Mouse (Mus musculus) ovary, postnatal 14 days (tissue): ENCODE measurements around the gene Psmf1.

ENCODE experiments used
- DNase-seq: peaks from one replicate; pipeline ENCODE4 v3.0.0; 2022; ENCODE audit warnings: low spot score

Gene Psmf1

DNA sequence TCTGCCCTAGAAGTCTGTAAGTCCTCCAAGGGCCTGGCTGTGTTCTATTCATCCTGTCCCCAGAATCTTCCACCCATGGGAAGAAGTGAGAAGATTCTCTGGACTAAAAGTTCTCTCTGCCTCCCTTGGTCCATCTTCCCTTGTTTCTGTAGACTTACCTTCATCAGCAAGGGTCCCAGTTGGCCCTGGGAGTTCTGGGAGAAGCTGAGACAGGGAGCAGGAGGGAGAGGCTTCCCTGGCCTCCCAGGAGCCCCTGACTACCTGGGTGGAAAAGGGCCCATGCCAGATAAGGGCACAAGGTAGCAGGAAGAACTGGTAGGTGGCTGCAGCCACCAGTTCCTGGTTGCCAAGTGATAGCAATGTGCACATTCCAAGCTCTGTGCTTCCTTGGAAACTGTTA, at the start of gene Psmf1:
Psmf1 (minus strand) TSS at position 342 of the 400 bp plus-strand sequence.
- no peak for DNase-seq

DNA sequence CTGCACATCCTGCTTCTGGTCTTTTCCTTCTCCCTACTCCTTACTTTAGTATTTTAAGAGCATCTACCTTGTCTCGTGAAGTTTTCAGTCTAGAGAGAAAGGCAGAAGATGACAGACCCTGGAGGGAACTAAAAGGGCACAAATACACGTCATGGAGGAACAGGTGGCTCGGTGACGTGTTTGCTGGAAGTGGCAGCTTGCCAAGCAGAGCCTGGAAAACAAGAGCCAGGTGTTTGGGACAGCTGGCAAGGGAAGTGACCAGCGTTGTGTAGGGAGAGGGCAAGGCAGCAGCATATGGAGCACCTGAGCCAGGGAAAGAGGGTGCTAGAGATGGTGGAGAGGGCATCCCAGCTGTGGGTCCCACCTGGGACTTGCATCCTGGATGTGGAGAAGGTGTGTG, 47.2 kb upstream of the Psmf1 start:
- no peak for DNase-seq

DNA sequence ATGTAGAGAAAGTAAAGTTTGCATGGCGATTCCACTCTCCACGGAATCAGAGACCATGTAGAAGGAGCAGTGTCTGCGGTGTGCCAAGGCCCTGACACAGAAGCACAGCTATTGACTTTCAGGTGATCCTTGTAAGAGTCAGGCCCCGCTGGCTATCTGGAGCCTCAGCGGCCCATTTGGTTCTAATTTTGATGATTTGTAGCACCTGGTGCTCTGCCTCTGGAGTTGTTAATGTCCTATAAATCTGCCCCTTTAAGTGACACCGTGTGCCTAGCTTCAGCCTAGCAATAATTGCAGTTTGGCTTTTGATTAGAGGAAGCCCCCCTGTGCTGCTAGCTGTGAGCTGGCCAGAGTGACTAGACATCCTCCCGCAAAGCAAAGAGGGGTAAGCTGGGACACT, 46.2 kb upstream of the Psmf1 start:
- DNase-seq, result no peak

DNA sequence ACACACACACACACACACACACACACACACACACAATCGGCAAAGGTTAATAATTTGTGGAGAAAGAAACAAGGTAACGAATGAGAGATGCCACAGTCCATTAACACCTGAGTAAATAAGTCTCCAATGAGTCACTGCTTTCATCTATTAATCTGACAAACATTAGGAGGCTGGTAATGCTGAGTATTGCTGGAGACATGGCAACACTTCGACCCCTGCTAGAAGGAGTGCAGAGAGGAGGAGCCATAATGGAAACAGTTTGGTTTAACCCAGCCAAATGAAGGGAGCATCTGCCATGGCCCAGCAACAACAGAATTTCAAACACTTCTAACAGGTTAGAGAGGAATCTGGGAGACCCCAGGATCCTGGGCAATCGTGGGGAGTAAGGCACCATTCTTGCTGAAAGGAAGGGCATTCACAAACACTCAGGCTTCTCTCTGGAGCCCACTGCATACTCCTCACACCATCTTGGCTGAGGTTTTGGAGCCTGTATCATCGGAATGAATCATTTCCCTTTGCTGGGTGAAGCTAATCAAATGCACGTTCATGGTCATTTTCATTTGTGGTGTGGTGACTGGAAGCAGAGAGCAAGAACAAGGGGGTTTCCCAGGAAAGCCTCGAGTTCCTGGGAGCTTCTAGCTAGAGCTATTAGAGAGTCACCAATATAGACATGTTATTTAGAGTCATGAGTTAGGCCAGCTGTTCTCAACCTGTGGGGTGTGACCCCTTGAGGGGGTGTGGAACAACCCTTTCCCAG, 44.4 kb upstream of the Psmf1 start:
- no peak for DNase-seq

DNA sequence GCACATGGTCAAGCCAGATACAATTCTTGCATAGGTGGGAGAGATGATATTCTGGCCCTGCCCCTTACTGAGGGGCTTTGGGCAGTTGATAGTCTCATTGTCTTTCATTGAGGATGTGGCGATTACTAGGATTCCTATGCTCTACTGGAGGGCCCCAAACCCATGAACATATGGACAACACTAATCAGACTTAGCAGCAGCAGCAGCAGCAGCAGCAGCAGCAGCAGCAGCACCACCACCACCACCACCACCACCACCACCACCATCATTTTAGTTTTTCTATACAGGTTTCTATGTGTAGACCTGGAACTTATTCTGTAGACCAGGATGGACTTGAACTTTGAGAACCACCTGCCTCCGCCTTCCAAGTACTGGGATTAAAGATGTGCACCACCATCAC, 39.5 kb upstream of the Psmf1 start:
- DNase-seq, result no peak

DNA sequence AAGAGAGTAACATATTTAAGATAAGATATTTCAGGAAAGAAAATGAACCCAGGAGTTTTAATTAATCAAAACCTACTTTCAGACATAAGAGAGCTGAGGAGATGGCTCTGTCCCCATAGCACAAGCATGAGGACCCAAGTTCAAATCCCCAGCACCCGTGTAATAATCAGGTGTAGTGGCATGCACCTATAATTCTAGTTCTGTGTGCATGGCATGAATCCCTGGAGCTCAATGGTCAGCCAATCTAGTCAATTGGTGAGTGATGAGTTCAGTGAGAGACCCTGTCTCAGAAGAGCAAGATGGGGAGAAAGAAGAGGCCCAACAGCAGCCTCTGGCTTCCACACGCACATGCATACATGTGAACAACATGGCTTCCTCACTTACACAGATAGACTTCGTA, 33.4 kb upstream of the Psmf1 start:
- no peak for DNase-seq

DNA sequence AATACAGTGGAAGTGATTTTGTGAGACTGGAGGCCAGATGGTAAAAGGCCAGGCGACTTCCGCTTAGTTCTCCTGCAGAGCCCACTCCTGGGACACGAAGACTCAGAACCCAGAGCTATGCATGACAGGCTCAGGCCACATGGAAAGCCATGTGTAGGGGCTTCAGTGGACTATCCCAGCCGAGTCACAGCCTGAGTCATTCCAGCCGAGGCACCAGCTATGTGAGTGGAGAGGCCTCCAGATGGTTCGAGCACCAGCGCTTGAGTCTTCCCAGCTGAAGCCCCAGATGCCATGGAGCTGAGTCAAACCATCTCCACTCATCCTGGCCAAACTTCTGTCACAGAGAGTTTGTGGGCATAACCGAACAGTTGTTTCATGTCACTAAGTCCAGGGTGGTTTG, 29.5 kb upstream of the Psmf1 start:
- no peak for DNase-seq

DNA sequence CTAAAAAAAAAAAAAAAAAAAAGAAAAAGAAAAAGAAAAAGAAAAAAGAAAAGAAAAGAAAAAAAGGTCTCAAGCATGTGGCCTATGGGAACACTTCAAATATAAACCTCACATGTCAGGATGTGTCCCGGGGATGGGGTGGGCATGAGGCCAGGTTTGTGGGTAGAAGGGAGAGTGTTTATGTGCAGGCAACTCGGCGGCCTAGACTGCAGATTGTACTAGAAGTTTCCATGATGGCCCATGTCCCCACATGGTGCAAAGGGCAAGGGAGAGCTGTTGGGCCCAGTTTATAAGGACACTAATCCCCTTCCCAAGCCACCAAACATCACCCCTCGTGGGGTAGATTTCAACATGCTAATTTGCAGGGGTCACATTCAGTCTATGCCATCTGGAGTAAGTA, 28.2 kb upstream of the Psmf1 start:
- DNase-seq, result no peak

DNA sequence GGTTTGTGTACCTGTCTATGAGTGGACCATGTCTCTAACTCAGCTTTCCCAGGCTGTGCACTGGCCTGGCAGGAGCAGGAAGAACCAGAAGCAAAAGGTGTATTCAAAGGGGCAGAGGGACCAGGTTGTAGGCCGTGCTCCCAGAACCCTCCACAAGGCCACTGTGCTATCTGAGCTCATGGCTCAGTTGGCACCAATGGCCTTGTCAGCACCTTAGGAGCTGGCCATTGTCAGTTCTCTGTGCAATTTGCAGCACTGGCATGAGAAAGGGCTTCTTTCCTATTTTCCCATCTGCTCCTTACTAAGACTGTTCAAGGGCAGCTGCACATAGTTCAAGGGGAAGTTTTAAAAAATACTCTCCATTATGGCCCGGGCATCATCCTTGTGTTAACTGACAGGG, 20.6 kb upstream of the Psmf1 start:
- no peak for DNase-seq

DNA sequence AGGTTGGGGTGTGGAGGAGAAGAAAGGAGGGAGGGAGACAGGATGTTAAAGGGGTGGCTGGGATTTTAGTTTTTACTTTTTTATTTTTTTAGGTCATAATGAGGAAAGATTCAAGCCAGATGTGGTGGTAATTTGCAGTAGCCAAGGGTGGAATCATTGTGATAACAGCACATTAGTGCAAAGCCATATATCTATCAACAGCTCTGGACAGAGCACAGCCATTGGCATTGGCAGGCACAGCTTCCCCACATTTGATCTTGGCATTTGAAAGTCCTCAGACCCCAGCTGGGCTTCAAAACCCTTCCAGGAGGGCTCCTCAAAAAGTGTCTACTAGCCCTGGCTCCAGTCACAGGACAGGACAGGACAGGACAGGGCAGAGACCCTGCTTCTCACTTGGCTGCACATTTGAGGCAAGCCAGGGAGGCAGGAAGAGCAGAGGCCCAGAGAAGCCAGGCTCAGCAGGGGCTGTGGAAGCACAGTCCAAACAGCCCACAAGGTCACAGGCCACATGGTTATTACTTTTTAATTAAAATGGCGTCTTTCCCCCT, 14.9 kb upstream of the Psmf1 start:
- DNase-seq, result no peak

DNA sequence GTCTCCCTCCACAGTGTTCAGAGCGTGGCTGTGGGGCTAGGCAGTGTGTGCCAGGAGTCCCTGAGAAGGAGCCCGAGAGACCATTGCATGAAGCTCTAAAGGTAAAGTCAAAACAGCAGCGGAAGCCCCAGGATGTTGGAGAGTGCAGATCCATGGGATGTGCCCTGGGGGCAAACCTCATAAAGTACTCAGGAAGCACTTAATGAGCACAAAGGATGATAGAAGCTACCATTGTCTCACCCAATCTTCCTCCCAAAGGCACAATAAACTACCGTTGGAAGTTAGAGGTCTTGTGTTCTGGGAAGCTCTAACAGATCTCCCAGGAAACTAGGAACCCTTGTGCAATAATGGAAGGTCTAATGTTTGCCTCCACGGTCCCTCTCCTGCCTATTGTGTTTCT, 13.5 kb upstream of the Psmf1 start:
- DNase-seq, result no peak

DNA sequence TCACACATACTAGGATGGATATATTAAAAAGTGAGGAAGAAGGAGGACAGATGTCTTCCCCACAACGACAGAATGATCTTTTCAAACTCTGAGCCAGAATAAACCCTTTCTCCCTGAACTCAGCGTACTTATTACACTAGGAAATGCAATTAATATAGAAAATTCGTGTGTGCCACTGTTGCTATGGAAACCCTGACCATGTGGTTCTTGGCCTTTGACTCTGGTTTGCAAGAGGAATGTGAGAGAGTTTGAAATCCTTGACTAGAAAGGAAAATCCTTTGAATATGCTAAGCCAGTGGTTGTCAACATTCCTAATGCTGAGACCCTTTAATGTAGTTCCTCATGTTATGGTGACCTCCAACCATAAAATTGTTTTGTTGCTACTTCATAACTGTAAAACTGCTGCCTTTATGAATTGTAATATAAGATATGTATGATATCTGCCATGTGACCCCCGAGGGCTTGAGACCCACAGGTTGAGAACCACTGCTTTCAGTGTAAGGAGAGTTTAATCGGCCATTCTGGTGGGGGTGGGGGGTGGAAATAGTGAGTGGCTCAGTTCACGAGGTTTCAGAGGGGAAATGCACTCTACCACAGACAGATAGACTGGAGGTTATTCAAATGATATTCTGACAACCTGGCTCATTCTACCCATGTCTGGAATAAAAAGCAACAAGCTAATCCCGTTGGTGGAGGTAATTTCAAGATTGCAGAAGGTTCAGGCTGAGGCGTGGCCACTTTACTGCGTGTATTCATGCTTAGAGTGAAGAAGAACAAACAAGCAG, 12.5 kb upstream of the Psmf1 start:
- DNase-seq, result no peak

DNA sequence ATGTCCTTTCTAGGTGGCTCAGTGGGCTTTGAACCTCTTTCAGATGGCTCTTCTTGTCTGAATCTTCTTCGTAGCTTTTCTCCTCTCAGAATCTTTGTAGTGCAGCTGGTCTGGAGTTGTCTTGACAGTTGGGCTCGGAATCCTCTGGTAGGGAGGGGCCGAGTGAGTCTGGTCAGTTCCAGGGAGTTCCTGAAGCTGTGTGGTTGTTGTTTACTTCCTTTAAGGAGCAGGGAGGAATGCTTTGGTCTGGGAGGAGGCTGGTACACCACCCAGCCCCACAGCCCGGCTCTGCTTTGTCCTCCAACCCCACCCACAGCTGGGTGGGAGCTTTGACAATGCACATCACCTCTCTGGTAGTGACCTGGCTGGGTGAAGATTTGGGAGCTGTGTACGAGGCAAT, 7.3 kb upstream of the Psmf1 start:
- DNase-seq, result no peak

DNA sequence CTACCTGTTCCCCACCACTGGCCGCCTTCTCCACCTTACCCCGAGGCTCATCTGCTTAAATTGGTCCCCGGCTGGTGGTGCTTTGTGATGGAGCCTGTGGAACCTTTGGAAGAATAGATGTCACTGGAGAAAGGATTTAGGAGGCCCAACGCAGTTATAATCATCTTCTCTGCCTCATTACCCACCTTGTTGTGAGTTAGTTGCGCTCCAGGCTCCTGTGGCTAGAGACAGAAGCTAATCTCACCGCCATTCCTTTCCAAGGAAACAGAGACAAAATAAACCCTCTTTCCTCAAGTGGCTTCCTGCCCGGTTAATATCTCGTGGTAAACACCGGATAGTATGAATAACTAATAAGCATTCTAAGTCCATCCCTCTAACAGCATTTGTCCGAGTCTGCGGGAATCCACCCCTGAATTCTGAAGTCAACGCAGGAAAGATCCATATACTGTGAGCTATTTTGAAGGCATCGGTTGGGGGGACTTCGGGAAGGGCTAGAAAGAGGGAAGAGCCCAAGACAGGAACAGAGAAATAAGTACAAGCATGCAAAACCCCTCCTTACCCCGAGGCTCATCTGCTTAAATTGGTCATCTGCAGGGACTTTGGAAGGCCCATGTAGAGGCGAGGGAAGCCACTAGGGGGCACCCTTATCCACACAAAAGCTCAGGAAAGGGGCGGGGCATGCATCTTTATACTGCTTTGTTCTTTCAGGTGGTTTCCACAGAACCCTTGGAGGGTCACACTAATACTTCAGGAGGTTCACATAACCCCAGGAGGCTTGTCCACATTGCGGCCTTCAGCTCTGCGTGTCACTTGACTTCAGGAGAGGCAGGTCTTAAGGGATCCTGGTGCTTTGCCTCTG, 4.1 kb upstream of the Psmf1 start:
- peak; percentile 67 for DNase-seq

DNA sequence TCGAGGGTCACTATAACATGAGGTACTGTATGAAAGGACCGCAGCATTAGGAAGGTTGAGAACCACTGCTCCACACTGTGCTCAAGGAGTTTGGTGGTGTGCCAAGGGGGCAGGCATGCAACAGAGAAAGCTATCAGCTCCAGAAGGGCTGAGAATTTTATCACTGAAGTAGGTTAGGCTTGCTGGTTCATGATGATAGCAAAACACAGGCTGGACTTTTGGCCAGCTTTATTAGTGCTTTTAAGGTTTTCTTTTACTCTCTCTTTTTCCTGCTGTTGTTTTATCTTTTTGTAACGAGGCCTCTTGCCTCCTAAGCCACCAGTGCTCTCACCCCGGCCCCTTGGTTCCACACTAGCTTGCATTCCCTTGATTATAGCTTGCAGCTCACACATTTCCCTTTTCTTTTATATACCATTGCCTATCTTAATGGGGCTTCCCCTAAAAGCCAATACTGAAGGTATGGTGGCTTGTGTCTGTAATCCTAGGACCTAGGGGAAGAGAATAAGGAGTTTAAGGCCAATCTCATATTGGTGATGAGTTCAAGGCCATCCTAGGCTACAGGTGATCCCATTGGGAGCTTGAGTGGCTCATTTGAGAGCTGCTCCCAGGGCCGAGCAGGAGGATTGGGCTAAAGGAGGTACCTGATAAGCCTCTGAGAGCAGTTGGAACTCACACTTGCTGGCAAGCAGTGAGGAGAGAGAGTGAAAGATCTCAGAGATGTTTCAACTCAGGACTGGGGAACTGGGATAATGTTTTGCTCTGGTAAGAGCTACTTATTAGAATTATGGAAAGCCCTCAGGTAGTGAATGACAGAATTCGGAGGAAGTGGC, 921 bp downstream of the Psmf1 start:
- DNase-seq, result no peak

DNA sequence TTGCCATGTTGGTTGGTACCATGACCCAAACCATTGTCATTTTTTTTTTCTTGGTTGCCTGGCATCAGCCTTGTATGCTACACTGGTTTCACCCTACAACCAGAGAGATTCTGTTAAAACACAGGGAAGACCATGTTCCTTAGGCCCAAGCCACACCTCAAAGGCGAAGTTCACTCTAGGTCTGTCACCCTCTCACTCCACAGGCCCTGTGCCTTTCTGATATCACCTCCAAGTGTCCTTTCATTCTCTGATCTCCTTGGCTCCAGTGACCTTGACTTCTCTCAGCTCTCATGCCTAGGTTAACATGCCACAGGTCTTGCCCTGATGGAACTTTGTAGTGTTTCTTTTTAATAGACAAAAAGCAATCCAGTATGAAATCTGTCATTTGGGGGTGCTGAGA, 1.9 kb downstream of the Psmf1 start:
- DNase-seq, result no peak

DNA sequence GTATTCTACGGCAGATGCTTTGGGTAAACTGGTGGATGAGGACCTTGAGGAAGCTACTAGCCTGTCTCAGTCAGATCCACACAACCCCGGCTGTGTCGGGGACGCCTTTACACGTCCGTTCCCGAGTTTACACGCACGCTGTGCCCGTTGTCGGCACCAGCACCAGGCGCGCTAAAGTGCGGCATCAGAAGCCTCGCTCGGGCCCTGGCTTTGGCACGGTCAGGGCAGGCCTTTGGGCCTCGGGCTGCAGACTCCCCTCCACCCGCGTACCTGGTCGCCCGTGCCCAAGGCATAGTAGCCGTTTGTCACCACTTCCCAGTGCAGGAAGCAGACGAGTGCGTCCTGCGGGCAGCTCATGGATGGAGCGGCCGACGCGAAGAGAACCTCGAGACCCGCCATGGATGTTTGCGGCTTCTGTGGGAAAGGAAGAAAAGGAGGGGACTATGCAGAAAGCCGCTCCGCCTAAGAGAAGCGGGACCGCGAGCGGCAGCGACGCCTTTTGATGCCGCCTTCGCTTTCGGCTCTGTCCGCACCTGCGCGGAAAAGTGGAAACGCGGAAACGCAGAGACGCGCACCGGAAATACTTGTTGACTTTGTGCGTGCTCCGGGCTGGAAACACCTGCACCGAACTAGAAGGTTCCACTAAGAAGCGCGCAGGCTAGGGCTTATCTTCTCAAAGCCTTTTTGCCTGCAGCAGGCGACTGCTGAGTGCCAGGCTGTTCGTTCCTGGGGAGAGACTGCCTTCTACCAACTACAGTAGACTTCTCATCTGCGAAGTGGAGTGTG, 3.1 kb downstream of the Psmf1 start:
- DNase-seq, result peak; percentile 81

DNA sequence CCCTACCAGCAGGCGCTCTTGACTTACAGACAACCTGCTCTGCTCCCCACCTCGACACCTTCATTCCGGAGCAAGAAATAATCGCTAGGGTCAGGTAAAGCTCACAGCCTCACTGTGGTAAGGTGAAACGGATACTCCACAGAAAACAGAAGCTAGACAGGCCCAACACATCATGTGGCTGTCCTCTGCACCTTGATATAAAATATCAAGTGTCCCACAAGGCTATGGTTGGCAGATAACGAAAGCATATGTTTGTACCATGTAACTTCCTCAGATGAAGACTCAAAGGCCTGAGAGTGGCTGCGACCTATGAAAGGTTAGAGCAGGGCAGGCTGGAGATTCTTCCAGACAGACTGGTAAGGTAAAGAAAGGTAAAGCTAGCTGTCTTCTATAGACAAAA, 4.5 kb downstream of the Psmf1 start:
- no peak for DNase-seq

DNA sequence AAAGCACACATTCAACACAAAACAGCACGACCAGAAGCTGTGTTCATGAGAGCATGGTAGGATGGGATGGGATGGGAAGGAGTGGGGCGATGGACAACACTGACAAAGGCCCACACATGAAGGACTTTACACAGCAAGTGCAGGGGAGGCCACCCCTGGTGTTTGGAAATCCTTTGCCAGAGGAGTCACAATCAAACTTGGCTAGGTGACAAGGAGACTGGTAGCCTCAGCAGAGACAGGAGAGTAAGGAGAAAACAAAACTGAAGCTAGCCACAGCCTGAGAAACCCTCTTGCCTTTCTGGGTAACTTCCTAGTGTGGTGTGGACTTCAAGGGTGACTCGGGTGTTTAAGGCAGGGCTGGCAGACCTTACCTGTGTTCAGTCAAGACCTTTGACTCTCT, 4.9 kb downstream of the Psmf1 start:
- no peak for DNase-seq

DNA sequence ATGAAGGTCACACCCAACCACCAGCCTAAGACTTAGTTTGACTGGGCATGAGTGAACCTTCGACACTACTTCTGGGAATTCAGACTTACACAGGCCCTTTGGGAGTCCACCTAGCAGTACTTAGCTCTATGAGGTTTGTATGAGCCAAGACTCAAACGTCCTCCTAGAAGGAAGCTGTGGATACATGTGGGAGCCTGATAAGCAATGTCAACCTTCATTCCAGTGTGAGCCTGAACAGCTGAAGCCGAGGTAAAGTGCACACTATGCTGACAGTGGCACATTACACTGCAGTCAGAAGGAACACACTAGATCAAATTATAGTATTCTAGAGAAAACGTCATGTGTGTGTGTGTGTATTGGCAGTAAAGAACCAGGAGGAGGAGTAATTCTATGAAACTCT, 5.5 kb downstream of the Psmf1 start:
- no peak for DNase-seq

DNA sequence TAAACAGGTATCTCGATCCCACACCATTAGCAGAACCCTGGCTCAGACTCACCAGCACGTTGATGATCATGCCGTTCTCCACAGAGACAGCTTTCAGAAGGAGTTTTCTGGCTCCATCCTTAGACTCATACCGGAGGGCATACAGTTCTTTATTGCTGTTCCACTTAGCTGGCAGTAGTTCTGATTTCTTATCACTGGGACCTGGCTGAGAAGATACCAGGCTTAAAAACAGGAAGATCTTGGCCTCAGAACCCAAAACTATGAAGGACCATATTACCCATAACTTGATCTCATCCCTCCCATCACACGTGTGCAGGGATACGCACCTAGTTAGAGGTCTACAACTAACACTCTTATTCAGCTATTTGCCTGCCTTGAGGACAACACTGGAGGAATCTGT, 8.6 kb downstream of the Psmf1 start:
- DNase-seq, result no peak
